Mouse (Mus musculus) left cerebral cortex, postnatal 10 days (tissue): ENCODE data around the gene Chad. TPM values are rescaled to one million over a fixed set of nuclear protein-coding genes. Genes with fewer than 3 reads are reported as not detected.

Experiments
- DNase-seq, 2 experiments: peaks; one replicate each; pipeline ENCODE4 v3.0.0; 2021 to 2022; ENCODE audit warnings: low spot score in 2 of 2, mixed read lengths in 1 of 2; ENCODE audit errors: extremely low spot score in 1 of 2
- intact Hi-C: fragments of 180-260 bp; cut with DNase I; formaldehyde crosslinking; loops from one replicate; pipeline ENCODE4 v1.15.1; 2025
- total RNA-seq, 2 experiments: library from RNA; stranded (reverse); gene quantifications; 2 replicates each; pipeline ENCODE4 v1.2.3; 2021

The Chad gene
- total RNA-seq, 2 experiments from 2014 or later: 0.26 to 0.49 TPM

DNA sequence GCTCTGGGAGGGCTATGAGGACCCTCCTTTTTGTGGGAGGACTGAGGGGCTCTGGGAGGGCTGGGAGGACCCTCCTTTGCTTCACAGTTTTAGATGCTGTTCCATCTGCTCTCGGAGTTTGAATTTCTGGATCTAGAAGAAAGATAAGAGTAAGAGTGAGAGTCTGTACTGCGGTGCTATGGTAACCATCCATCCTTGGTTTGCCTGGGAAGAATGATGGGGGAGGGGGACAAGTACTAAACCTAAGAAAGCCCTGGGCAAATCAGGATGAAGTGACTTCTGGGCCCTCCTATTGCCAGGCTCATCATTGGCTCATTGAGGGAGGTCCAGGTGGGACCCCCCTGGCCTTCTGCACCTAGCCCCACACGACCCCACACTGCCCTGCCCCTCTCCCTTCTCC is 6.6 kb upstream of the Chad start:
- peak; percentile 20 to 62 for DNase-seq
- intact Hi-C loops: no loop called here

DNA sequence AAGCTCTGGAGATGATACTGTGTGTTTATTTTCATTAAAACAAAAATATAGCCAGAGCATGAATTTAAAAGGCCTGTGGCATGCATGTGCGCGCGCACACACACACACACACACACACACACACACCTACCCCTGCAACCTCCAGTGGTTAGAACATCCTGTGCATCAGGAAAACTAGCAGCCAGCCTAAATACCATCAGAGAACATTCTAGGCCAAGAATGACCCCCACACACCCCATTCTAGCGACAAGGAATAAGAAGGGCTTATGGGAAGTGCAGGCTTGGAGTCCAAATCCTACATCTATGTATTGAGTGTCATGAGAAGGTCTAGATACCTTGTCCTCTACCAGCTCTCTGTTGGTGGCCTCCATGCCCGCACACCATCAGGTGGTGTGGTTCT is 1.5 kb upstream of the Chad start:
- DNase-seq: no peak
- intact Hi-C loops: no loop called here

DNA sequence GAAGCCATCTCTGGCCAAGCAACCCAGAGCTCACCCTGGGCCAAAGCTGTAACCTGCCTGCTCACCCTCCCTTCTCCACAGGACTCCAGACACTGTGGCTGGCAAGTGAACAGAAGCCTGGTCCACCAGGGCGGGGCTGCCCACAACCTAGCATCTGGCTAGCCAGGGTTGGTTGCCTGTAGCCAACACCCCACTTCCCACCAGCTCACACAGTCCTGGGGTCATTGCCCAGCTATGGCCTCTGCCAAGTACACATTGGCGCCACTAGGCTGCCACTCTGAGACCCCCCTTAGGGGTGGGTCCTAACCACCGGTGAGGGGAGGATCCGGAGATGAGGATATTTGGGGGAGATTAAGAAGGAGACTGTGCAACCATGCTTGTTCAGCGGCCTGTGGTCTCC is 1.0 kb upstream of the Chad start:
- no peak for DNase-seq
- intact Hi-C loops: no loop called here

DNA sequence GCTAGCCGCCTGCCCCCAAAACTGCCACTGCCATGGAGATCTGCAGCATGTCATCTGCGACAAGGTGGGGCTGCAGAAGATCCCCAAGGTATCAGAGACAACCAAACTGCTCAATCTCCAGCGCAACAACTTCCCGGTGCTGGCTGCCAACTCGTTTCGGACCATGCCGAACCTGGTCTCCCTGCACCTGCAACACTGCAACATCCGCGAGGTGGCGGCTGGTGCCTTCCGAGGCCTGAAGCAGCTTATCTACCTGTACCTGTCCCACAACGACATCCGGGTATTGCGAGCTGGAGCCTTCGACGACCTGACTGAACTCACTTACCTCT is 268 bp downstream of the Chad start:
- no peak for DNase-seq
- intact Hi-C loops: no loop called here

DNA sequence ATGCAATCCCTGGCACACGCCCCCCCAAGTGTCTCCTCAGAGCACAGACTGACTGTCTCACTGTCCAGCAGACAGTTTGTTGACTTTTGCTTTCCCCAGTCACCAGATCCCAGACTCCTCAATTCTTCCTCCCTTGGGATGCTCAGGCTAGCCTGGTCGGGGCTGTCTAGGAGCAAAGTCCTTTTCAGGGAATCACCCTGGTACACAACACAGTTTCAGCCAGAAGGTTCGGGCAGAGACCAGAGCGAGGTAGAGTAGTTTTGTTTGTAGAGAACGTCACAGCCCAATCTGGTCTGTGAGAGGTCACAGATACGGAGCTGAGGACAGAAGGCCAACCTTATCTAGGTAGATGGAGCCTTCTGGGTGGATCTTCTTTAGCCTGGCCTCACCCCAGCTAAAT is 1.7 kb downstream of the Chad start:
- DNase-seq: no peak
- intact Hi-C loops: no loop called here

DNA sequence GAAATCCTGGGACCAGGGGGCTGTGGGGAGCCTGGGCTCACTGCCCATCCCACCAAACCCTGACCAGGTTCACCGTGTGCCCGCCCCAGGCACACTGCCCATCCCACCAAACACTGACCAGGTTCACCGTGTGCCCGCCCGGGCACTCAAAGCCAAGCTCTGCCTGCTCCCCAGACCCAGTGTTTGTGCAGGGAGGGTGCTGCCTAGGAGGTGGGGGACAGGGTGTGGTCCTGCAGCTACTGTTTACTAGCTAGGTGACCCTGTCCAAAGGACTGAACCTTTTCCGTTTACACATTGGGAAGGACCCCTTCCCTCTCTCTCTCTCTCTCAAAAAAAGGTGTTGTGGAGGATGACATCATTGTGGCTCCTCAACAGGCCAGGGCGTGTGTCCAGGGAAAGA is 2.5 kb downstream of the Chad start:
- intact Hi-C loops: no loop called here
- DNase-seq: no peak

DNA sequence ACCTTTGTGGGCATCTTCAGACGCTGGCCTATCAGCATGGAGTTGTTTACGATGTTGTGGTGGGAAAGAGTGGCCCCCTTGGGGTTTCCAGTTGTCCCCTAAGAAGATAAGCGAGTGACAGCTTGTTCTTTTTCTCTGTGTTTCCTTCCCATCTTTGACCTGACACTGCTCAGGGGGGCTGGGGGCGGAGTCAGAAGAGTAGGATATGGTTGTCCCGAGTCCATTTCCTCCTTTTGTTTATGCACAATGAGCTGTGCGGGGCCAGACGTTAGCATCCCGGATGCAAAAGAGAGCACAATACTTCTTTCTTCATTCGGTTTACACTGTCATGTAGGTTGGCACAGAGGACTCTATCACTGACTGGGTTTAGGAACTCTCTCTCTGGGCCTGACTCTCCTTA is 5.8 kb downstream of the Chad start:
- intact Hi-C loops: no loop called here
- peak in 1 of 2 experiments; percentile 55 for DNase-seq

DNA sequence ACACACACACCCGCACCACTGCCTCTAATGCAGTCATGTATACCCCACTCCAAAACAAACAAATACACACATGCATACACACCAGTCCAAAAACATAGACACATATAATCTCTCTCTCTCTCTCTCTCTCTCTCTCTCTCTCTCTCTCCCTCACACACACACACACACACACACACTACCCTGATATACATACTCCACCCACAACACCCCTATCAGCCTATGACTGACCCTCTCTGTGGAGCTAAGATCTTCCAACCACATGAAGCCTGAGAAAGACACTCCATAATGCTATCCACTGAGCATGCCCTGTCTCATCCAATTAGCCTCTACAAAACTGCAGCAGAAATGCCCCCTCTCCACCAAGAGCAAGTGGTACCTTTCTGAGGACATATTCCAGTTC is 7.0 kb downstream of the Chad start:
- no peak for DNase-seq

DNA sequence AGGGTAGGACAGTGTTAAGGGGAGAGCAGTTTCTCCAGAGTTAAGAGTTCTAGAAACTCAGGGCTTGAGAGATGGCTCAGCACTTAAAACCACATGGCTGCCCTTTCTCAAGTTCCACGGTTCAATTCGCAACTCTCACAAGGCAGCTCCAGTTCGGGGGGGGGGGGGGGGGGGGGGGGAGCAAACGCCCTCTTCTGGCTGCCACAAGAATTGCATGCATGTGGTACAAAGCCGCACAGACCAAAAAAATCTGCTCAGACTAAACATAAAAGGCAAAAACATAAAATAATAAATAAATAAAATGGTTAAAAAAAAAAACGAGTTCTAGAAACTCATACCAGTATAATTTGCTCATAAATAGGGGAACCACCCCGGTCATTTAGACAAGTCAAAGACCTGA is 9.7 kb downstream of the Chad start:
- intact Hi-C loops: no loop called here
- no peak for DNase-seq

More for the DNA sequence above, 7.0 kb downstream of the Chad start:
- intact Hi-C loops: no loop called here

DNA sequence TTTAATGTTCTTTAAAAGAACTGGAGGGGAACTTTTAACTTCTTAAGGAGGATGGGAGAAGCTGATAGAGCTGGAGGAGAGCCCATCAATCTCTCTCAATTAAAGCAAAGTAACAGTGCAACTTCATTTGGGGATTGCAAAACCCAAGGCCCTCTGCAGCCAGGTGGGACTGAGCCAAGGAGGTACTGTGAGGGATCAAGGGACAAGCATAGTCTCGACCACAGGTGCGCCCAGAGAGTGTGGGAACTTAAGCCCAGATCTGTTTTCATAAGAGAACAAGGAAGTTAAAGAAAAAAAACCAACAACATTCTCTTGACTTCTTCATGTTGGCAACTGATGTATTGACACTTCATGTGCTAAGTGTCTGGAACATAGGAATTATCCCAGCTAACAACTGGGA is 10.2 kb downstream of the Chad start:
- intact Hi-C loops: no loop called here
- no peak for DNase-seq

DNA sequence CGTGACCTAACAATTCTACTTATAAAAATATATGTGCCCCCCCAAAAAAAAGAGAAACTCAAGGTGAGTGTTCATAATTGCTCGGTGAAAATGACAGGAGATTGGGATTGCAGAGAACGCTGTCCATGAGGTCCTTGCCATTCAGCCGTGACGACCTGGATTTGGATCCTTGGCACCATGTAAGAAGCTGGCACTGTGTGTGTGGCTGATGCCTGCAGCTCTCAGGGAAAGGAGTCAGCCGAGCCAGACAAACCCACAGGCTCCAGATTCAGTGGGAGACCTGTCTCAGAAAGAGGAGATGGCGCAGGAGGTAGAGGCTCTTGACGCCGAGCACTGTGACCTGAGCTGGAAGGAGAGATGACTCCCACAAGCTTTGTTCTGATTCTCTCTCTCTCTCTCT is 11.5 kb downstream of the Chad start:
- intact Hi-C loops: no loop called here
- DNase-seq: no peak

DNA sequence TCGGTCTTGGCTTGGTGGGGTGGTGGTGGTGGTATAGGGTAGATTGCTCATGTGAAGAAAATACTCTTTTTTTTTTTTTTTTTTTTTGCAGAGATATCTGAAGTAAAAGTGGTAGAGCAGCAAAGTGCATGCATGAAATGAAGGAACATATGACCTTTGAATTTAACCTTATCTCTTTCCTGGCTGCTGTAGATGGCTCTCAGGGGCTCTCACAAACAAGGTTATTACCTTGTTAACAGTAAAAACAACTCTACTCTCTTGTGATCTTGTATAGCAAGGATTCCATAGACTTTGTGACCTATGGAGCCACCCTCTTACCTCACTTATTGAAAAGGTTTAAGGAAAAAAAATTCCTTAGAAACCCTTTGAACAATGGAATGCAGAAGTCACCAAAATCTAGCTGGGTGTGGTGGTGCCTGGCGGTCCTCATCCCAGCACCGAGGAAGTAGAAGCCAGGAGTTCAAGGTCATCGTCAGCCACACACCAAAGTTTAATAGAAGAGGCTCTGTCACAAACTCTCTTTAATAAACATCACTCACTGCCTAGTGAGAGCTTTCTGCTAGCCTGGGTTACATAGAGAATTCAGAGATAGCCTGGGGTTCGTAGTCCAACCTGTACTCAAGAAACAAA is 15.4 kb downstream of the Chad start:
- DNase-seq: no peak
- intact Hi-C loops: no loop called here

DNA sequence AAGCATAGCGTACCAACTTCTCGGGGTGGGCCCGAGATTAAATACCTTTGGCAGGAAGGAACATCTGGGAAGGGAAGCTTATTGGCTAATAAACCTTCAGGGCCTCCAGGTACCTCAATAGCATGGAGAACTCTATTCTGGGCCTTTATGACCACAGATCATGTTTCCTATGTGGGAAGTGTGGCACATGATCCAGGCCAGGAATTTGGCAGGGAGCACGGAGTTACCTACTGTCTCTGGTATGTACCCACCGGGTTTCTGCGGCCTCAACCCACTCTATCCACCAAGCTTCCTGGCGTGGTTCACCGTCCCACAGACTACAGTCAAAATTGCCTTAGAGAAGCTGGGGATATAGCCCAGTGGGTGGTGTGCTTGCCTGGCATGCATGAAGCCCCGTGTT is 20.2 kb downstream of the Chad start:
- no peak for DNase-seq
- intact Hi-C loops: no loop called here

DNA sequence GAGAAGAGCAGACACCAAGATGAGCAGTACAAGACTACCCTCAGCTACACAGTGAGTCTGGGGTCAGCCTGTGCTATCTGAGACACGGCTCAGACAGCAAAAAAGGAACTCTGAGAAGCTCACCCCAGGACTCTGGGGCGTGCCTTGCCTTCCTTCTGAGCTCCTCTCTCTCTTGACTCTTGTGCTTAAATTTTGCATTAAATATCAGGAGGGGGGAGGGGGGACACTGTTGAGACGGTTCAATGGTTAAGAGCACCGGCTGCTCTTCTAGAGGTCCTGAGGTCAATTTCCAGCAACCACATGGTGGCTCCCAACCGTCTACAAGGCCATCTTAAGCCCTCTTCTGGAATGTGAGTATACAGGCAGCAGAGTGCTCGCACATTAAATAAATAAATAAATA is 22.7 kb downstream of the Chad start:
- no peak for DNase-seq
- intact Hi-C loops: no loop called here

DNA sequence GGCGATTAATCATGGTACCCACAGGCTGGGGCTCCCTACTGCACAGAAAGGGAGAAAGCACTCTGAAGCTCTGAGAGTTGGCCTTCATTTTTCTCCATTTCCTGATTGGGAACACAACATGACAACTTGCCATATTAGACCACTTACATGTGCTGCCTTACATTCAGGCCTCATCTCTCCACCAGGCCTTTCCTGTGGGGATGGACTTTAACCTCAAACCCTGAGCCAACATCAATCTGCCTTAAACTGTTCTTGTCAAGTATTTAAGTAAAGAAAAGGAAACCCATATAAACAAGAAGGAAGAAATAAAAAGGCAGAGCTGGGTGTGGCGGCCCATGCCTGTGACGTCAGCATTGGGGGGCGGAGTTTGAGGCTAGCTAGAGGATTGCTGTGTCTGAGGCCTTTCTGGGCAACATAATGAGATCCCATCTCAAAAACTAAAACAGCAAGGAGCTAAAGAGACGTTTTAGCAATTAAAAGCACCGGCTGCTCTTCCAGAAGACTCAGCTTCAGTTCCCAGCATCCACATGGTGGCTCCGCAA is 31.5 kb downstream of the Chad start:
- intact Hi-C loops: no loop called here
- DNase-seq: peak in 1 of 2 experiments; percentile 31

DNA sequence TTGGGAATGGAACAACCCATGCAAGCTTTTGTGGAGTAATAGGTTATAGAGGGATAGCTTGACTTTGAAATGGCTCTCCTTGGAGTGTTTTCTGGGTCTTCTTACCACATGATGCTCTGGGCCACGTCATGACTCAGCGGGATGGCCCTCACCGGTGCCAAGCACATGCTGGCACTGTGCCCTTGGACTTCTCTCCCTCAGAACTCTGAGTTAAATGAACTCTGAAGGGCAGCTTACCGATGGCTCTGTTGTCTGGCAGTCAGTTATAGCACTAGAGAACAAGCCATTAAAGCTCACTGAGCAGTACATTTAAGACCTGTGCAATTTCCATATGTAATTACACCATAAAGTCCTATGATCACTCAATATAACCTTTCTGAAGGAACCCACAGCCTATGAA is 32.5 kb downstream of the Chad start:
- intact Hi-C loops: no loop called here
- peak in 1 of 2 experiments; percentile 39 for DNase-seq

DNA sequence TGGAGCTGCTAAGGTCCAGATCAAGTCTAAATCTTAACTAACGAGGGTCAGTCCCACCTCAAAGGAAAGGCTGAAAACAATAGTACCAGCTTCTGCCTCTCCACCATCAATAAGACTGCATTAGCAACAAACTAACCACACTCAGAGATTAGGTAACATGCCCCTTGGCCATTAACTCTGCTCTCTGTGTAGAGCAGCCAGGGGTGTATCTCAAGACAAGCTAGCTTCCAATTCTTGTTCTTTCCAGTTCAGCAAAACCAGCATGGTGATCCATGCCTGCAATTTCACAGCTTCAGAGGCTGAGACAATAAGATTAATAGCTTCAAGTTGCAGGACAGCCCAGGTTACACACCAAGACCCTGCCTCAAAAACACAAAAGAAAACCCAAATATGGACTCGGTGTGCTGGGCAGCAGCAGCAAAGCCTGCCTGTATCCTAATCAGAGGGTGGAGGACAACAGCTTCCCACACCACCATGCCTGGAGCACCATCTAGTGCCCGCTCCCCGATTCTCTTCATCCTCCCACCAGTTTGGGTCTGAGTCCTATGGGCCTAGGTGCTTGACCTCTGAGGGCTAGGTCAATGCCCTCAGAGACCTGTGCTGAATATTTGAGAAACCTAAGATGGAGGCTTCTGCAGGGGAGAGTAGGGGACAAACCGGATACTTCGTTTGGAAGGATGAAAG is 33.7 kb downstream of the Chad start:
- intact Hi-C loops: no loop called here
- no peak for DNase-seq

DNA sequence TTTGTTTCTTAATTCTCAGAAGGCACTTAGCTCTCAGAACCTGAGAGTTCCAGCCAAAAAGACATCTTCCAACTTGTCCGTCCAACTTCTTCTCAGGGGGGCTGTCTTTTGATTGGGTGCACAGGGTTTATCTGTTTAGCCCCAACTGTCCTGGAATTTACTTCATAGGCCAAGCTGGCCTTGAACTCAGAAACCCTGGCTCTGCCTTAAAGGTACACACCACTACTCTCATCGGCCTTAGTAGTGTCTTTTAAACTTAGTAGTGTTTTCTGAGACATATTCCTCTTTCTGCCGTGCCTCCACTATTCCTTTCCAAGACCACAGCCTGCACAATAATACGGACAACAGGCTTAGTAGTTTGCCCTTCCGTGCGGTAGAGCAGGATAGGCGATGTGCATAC is 35.6 kb downstream of the Chad start:
- intact Hi-C loops: no loop called here
- no peak for DNase-seq

DNA sequence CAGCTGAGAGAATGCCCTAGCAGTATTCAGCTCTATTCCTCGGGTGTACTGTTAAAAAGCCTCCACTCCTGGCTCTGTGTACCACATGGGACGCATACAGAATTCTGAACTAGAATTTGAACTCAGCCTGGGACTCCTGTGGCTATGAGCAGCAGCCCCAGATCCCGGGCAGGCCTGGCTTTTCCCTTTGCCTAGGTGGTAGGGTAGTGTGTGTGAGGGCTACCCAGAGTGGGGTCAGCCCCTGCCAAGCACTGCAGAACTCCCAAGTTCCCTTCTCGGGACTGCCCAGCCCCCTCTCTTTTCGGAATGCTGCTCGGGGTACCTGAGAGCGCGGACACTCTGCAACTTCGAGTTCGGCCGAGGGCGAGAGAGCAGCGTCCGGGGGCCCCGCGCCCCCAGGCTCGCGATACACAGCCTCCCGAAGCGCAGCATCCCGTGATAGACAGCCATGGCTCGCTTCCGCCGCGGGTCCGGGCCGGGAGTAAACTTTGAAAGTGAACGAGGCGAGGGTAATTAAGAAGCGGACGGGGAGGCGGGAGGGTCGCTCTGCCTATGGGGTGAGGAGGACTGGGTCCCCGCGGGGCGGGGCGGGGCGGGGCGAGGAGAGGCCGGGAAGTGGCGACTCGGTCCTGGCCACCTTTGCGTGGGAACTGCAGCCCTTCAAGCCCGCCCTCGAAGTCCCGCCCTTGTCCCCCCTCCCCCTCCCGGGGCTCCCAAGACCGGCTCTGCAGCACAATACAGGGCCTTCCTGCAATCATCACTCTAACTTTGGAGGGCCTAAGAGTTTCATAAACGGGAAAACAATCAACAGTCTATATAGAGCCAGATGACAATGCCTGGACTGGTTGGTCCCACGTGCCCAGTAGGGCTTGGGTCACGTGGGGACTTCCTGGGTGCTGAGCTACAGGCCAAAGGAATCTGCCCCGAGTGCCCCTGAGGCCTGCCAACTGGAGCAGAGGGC is 36.8 kb downstream of the Chad start, which contains the start of gene Acsf2:
Acsf2 (minus strand) TSS at position 551 of the 961 bp plus-strand sequence.
- intact Hi-C loops: no loop called here
- DNase-seq: peak; percentile 17 to 91
